Mouse (Mus musculus): ENCODE results near the gene Trpm5. TPM values are rescaled to one million over a fixed set of nuclear protein-coding genes. Genes with fewer than 3 reads are reported as not detected.

The Trpm5 gene
- polyA plus RNA-seq (2012; rRNA removed) = 2.9 and 10.2 TPM in 2 replicates

DNA sequence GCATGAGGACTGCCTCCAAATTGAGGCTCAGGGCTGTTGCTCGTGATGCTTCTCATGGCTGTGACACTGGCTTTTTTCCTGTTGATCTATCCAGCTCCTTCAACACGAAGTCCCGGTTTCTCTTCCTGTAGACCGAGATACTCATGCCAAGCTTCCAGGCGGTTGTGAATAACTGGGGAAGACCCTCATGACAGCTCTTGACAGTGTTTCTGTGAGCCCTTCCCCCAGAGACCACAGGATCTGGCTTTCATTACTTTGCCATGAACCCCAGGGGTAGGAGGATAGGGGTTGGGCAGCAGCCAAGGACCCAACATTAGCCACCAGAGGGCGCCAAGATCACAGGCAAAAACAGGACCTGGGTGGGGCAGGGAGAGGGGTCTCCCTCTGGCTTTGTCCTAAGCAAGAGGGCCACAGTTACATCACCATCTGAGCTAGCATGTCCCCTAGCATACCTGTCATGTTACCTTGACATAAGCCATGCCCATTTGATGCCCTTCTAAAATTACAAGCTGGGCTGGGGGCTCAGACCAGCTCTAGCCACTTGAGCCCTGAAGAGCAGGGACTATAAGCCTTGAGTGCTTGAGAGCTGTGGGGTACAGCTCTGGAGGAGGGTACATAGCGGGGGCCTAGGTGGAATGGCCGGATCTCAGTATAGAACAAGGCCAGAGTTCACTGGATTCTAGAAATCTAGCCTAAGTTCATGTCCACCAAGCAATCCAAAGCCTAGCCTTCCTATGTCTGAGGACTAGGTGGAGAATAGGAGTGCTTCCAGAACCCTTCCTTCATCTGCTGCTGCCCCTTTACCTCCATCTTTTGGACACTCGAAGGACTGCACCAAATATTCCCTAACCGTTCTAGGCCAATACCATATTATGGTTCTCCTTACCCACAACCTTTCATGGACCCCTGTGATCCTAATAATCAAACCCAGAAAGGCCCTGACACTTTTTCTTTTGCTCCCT is at the start of gene Trpm5:
Trpm5 (minus strand) TSS at position 51 of the 962 bp plus-strand sequence.

DNA sequence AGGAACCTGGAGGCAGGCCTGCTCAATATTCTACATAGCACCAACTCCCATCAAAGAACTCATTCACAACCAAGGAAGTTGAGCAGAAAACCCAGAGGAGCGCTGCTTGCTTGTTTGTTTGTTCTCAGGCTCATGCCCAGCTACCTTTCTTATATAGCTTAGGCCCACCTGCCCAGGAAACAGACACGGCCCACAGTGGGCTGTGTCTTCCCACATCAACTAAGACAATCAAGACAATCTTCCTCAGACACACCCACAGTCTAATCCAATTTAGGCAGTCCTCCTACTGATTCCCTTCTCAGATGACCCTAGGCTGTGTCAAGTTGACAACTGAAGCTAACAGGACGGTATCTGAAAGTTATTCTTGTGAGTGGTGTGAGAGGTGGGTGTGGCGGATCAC is 11.6 kb upstream of the Trpm5 start, which contains the start of gene Kcnq1:
Kcnq1 (plus strand) TSS at position 301 of the 400 bp plus-strand sequence.

DNA sequence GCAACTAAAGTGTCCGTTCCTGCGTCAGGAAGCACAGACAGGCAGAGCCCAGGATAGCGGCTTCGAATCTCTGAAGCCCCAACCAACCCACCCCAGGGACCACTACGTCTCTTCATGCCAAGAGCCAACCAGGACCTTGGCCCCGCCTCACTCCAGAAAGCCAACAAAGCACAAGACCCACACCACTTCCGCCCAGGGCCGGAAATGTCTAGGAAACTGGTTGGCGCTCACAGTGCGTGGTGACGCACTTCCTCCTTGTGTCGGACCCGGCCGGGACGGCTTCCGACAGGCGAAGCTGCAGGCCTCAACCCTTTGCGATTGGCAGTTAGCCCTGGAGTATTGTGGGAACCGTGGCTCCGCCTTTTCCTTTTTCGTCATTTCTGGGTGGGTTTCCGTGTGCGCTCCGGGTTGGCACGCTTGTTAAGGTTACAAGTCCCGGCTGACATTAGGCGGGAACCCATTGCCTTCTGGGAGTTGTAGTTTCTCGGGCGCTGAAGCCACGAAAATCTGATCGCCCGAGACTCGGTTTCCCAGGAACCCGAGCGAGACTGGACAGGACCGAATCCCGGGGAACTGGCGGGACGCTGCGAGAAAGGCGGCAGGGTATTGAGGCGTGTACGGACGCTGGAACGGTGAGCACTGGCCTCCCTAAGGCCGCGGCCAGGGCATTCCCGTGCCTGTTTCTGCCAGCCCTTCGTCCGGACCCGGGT is 25.4 kb downstream of the Trpm5 start, which contains the start of gene Tssc4:
Tssc4 (plus strand) TSS at position 368 of the 710 bp plus-strand sequence.

GRCm38 (mm10) chr7:143052626-143053007 is 41.8 kb downstream of the Trpm5 start, which contains the start of gene Cd81:
Gene Cd81, plus strand, starts transcription at chr7:143052739.

Other genes starting within 250 kb of the Trpm5 start
- gene Th, start 163.5 kb downstream of the Trpm5 start, polyA plus RNA-seq (2012; rRNA removed) = 12.1 and 19.5 TPM in 2 replicates
- gene Ascl2, start 125.4 kb downstream of the Trpm5 start, polyA plus RNA-seq (2012; rRNA removed) = 0.91 and 0.97 TPM in 2 replicates
- gene Tspan32, start 89.6 kb downstream of the Trpm5 start, polyA plus RNA-seq (2012; rRNA removed) = 0.42 and 0.60 TPM in 2 replicates
- 183 and 270 TPM in 2 replicates for gene Cd81, start 41.9 kb downstream of the Trpm5 start, polyA plus RNA-seq (2012; rRNA removed)
- 129 and 130 TPM in 2 replicates for gene Tssc4, start 25.4 kb downstream of the Trpm5 start, polyA plus RNA-seq (2012; rRNA removed)
- 0.90 and 1.7 TPM in 2 replicates for gene Kcnq1, start 11.7 kb upstream of the Trpm5 start, polyA plus RNA-seq (2012; rRNA removed)